Mouse (Mus musculus) cerebellum, adult 2 months (tissue): Measurements from ENCODE around the gene Gm35549.

Experiments
- CTCF ChIP-seq: fragments of 200-500 bp; IDR thresholded peaks from 2 replicates; pipeline ENCODE4 v1.5.1; 2011; ENCODE audit warnings: low read depth, mild to moderate bottlenecking, control low read depth, low read length, moderate library complexity, borderline replicate concordance; ENCODE audit not compliant: insufficient read depth
- POLR2A ChIP-seq: fragments of 200-500 bp; IDR thresholded peaks from 2 replicates; pipeline ENCODE4 v1.6.1; 2011; ENCODE audit warnings: low read length, control low read depth, borderline replicate concordance; ENCODE audit not compliant: insufficient read depth

- no peak for TF ChIP-seq CTCF
- TF ChIP-seq POLR2A = no peak
Measured at GRCm38 (mm10) chr9:122815239-122815851, 28.5 kb downstream of the Gm35549 start.
